Mouse (Mus musculus): ENCODE measurements around the gene D430042O09Rik. TPM values are rescaled to one million over a fixed set of nuclear protein-coding genes. Genes with fewer than 3 reads are reported as not detected.
"Not testable (repeated sequence)": the region's sequence is repeated elsewhere in the genome, so short reads cannot be mapped to it uniquely, and the experiment has no call there.

The D430042O09Rik gene
- polyA plus RNA-seq (2012; rRNA removed), result 10.4 and 16.5 TPM in 2 replicates

DNA sequence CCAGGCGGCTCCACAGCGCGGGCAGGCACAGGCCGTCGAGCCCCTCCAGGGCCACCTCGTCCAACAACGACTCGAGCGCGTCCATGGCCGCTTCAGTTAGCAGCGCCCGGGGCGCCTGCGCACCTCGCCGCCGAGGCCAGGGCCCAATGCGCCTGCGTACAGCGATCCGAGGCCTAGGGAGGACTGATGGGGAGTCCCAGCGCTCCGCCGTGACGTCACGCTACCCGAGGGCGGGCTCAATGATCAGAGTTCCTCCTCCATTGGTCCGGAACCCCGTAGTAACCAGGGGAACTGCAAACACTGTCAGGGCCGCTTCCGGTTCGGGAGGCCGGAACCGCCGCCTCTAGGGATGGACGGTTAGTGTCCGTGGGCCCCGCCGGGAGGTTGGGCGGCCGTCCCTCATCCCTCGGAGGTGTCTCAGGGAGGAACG lies at the start of gene D430042O09Rik, which contains the start of gene Gtf3c1:
D430042O09Rik (plus strand) TSS at position 296 of the 430 bp plus-strand sequence.
Gtf3c1 (minus strand) TSS at position 188 of the 430 bp plus-strand sequence.
- peak; percentile 94 for DNase-seq (ENCODE audit: low read depth, low spot score)
- under 1% methylated on average over 45 of the region's 45 CpGs for WGBS

DNA sequence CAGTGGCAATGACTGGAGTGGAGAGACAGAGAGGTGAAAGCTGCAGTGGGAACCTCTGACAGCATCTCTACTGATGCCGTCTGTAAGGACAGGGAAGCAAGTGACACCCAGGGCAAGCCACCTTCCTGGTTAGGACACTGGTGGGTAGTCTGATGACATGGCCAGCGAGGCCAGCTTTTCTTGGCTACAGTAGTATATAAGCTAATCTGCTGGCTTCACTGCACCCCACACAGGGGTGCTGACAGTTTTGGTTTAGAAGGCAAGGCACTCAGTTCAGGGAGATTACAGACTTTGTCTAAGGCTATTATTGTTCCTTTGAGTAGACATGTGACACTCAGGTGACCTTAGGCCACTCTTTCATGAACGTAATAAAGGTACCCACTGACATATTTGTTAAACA lies 44.0 kb upstream of the D430042O09Rik start:
- DNase-seq (ENCODE audit: low read depth, low spot score), result no peak
- WGBS, result 82% methylated on average over 3 of the region's 3 CpGs

DNA sequence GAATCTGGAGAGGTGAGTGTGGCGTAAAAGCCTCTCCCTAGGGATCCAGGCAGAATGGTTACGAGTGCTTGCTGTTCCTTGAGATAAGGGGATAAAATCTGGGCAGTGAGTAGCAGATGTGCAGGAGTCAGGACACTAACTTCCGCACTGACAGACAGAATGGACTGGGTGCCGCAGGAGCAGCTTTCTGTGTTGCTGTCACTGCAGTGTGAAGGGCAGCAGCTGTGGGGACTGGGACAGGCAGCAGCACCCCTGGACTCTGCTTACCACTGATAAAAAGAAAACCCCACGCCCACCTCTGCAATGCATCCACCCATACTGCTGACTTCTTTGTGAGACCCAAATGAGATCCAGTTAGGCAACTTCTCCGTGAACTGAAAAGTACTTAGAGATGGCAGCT lies 36.8 kb upstream of the D430042O09Rik start:
- 96% methylated on average over 6 of the region's 6 CpGs for WGBS
- DNase-seq (ENCODE audit: low read depth, low spot score), result no peak

DNA sequence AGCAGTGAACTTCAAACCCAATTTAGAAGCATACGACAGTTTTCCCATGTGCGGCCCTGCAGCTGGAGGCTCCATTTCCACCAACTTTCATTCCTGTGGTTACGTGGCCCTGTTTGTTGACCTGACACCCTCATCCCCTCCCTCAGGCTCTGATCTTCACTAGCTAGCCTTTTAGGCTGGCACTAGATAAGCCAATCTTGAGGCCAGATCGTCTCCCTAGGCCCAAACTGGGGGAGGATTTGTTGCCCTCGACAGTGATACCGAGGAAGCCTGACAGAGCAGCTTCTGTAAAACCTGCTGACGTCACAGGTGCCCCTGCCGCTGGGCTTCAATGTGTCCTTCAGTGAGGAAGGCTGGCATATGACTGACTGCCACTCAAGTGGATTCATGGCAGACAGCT lies 36.3 kb upstream of the D430042O09Rik start:
- DNase-seq (ENCODE audit: low read depth, low spot score), result no peak
- WGBS, result 94% methylated on average over 8 of the region's 8 CpGs

DNA sequence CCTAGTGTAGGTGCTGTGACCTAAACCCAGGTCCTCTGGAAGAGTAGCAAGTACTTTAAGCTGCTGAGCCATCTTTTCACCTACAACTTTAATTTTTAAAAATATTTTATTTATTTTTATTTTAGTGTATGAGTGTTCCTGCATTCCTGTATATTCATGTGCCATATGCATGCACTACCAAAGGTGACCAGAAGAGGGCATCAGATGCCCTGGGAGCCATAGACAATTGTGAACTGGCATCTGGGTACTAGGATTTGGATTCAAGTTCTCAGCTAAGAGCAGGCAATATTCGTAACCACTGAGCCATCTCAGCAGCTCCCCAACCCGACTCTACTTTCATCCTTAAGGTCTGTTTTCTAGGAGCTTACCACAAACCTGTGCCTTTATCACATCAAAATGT lies 32.8 kb upstream of the D430042O09Rik start:
- 80% methylated on average over 2 of the region's 2 CpGs for WGBS
- DNase-seq (ENCODE audit: low read depth, low spot score), result peak; percentile 25

DNA sequence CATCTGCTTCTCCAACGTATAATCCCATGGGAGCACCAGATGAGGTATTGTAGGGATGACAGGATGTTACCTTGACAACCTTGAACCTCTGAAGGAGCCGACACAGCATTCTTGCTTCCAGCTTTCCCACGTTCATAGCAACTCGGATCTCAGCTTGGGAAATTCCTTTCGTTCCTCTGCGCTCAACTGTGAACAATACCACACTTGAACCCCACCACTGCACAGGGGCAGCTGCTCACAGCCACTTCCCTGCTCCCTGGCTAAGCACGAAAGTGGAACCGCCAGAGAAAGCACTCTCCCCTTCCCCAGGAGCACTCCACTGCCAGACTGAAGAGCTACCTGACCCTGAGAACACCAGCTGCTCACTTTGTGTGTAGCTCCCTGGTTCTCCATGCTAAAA lies 28.9 kb upstream of the D430042O09Rik start:
- WGBS, result 89% methylated on average over 8 of the region's 8 CpGs
- DNase-seq (ENCODE audit: low read depth, low spot score), result no peak

DNA sequence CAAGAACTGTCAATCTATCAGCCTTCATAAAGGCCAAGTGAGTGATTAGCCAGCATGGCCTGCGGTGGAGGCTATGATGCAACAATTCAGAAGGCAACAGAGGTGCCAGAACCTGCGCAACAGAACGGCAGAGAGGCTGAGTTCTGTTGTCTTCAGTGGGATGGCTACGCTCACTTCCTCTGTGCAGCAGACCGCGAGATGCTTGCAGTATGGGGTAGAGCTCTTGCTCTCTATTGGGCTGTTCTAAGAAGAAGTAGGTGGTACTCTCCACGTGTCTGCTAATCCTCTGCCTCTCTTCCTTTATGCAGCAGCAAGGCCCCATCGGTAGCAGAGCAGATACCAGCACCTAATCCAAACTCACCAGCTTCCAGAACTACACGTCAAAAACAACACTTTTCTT lies 27.8 kb upstream of the D430042O09Rik start:
- 87% methylated on average over 9 of the region's 9 CpGs for WGBS
- no peak for DNase-seq (ENCODE audit: low read depth, low spot score)

DNA sequence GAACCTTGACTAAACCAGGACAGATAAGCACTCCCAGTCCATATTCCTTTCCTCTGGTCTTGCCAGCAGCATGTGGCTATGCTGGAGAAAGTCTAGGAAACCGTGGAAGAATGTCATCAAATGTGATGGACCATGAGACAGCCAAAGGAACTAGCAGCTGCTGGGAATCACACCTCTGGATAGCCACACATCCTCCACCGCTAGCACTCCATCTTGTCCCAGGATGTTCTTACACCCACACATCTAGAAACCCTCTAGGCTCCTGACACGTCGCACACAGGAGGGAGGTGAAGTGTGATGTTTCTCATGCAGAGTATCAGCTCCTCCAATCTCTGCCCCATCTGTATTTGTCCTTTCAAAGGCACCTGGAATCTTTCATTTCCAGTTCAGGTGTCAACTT lies 17.2 kb upstream of the D430042O09Rik start:
- WGBS, result 95% methylated on average over 4 of the region's 4 CpGs
- no peak for DNase-seq (ENCODE audit: low read depth, low spot score)

DNA sequence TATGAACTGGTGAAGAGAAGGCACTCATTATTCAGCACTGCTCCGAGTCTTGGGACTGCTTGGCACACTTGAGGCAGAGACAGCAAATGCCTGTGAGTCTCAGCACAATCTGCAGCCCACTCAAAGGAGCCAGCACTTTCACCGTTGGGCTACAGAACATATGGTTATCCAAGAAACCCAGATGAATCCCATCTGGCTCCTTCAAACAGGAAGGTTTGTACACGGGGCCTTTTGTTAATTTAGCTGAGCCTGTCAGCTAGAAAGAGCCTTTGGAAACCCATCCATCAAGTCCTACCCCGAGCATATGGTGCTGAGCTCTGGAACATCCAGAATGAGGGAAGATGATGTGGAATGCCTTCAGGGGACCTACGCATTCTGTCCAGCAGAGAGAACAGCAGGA lies 13.6 kb upstream of the D430042O09Rik start:
- DNase-seq (ENCODE audit: low read depth, low spot score), result no peak
- 82% methylated on average over 5 of the region's 5 CpGs for WGBS

- WGBS, result 100% methylated on average over 1 of the region's 1 CpGs
- DNase-seq (ENCODE audit: low read depth, low spot score), result no peak
These were observed 4.9 kb upstream of the D430042O09Rik start for GRCm38 (mm10) chr7:125702791-125703190.

DNA sequence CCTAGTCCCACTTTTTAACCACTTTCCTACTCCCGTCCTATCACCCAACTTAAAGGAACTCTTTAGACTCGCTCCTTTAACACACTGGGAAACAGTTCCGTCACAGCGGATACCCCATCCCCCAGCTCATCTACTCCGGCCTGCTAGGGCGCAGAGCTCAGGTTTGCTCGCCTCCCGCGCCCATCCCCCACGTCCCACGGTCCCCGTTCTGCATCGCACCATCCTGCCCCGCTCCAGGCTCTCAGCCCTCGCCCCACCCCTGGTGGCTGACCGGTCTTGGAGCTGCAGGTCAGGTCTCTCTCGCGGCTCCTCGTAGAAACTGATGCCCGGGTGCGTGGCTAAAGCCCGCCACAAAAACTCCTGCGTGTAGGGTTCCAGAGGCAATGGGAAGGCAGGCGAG lies 502 bp upstream of the D430042O09Rik start:
- DNase-seq (ENCODE audit: low read depth, low spot score), result no peak

DNA sequence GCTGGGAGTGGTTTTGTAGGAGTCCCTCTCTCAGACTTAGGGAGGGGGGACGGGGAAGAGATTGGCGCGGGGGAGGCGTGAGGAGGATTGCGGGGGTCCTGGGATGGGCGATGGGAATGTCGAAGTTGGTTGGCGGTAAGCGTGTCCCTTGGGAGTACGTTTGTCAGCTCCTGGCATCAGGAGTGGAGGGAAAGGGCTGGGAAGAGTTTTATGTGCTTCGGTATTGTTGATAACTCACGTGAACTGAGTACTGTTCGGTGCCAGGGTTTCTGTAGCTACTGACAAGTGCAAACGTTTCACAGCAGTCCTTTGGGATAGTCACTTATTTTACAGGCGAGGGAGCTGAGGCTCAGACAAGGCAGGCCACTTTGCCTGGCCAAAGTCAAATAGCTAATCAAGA lies 412 bp downstream of the D430042O09Rik start:
- DNase-seq (ENCODE audit: low read depth, low spot score), result no peak
- 2% methylated on average over 15 of the region's 15 CpGs for WGBS

More for the DNA sequence above, 502 bp upstream of the D430042O09Rik start:
- WGBS, result under 1% methylated on average over 24 of the region's 24 CpGs

GRCm38 (mm10) chr7:125713542-125714055 lies 5.9 kb downstream of the D430042O09Rik start:
- WGBS, result 78% methylated on average over 7 of the region's 7 CpGs

GRCm38 (mm10) chr7:125714803-125715202 lies 7.1 kb downstream of the D430042O09Rik start:
- no peak for DNase-seq (ENCODE audit: low read depth, low spot score)
- WGBS, result 84% methylated on average over 3 of the region's 3 CpGs

More at GRCm38 (mm10) chr7:125713542-125714055, 5.9 kb downstream of the D430042O09Rik start:
- not testable (repeated sequence) for DNase-seq (ENCODE audit: low read depth, low spot score)

GRCm38 (mm10) chr7:125716724-125717123 lies 9.0 kb downstream of the D430042O09Rik start:
- DNase-seq (ENCODE audit: low read depth, low spot score), result no peak
- WGBS, result 31% methylated on average over 2 of the region's 2 CpGs

DNA sequence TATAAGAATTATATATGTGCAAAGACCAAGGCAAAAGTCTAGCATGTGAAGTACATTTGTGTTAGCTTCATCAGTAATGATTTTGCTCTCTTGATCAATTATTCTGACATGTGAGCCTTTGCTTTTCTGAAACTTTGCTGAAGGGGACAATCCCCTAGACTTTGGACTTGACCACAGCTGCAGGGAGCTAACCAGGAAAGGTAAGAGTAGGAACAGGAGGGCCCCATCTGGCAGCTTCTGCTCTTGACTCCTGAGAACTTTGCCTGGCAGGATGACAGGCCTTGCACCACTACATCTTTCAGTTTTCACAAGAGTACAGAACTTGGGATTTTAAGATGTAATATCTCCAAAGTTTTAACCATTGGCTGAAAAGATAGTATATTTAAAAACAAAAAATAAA lies 9.9 kb downstream of the D430042O09Rik start:
- no peak for DNase-seq (ENCODE audit: low read depth, low spot score)

GRCm38 (mm10) chr7:125720370-125720769 lies 12.7 kb downstream of the D430042O09Rik start:
- no peak for DNase-seq (ENCODE audit: low read depth, low spot score)
- 71% methylated on average over 5 of the region's 5 CpGs for WGBS

GRCm38 (mm10) chr7:125721033-125721432 lies 13.3 kb downstream of the D430042O09Rik start:
- no peak for DNase-seq (ENCODE audit: low read depth, low spot score)
- WGBS, result 83% methylated on average over 4 of the region's 4 CpGs

DNA sequence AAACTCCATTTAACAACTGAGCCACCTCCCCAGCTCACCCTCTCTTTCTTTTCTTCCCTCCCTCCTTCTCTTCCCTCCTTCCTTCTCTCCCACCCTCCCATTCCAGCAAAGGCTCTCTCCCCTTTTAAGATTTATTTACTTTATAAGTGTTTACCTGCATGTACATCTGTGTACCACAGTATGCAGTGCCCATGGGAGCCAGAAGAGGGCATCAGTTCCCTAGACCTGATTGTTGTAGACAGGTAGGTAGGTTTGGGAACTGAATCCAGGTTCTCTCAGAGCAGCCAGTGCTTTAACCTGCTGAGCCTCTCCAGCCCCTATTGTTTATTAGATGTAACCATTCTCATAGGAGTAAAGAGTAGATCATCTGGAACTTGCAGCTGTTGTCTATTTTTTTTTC lies 14.4 kb downstream of the D430042O09Rik start:
- no peak for DNase-seq (ENCODE audit: low read depth, low spot score)

DNA sequence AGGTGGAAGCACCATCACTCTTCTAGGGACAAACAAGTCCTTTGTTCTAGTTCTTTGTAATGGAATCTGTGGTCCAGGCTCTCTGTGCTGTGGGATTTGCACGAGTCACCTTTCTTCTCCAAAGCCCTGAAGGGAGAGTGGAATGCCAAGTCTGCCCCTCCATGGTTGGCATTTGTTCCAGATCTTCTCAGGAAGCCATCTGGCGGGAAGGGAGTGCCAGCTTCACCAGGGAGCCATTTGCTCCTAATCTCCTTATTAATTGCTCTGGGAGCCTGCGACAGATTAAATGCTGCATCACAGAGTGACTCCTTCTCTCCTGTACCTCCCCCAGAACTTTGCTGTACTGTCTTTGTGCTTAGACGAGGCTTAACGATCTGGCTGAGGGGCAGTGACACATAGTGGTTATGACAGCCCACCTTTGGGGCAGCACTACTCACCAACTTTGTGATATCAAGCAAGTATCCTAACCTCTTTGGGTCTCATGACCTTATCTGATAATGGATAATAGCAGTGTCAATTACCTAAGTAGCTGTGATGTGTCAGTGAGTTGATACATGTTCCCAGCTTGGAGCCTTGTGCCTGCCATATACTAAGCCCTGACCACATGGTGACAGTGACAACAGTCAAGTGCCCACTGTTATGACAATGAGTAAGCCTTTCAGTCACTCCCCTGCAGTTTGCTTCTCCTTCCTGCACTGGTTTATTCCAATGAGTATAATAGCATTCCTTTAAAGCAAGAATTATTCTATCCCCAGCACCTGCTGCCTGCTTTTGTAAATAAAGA lies 15.7 kb downstream of the D430042O09Rik start:
- DNase-seq (ENCODE audit: low read depth, low spot score), result no peak
- 64% methylated on average over 5 of the region's 5 CpGs for WGBS

DNA sequence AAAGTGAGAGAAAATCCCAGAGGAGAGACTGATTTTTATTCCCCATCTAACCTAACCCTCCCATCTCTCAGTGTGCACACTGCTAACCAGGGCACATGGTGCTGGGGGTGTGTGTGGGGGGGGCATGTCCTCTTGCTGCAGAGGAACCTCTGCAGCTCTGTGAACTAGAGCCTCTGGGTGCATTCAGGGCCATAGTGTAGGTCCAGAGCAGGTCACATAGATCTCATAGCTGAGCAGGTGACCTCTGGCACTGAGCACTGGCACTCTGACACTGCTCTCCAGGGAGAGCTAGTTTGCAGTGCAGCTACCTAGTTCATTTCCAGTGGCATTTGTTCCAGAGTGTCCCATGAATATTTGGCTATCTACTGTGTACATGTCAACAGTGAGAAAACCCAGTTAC lies 24.0 kb downstream of the D430042O09Rik start:
- no peak for DNase-seq (ENCODE audit: low read depth, low spot score)

All from large intestine, adult 2 months (tissue).